In the genomic region with DNA sequence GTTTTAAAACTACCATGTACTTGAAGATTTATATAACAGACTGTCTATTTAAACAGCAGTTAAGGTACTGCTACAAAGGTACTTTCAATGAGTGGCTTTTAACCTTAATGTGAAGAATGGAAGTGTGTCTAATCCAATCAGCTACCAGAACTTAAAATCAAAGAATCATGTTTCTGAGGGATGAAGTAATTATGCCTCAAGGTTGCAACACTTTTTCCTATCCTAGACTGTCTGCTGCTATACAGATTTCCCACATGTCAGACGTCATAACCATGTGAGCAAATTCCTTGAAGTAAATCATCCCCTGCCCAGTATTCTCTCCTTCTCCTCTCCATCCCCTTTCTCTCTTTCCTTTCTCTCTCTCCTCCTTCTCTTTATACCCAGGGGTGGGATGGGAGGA, we compare ENCODE assay signal across 25 mouse cellular contexts.
DNase-seq lines count a peak whose midpoint lies in the region; ATAC-seq and TF ChIP-seq lines count a peak whose summit lies in the region.
"Had no signal": no experiment of that assay in that cellular context is flagged by ENCODE, and none has a peak within 500 bp of the region (broad histone marks: within the 10 kb centered on the region; RNA-seq: fewer than 3 reads in every experiment).

No protein-coding gene starts in this region.

- no peak overlapping the region for H3ac ChIP-seq in myocyte (ENCODE audit: control insufficient read depth, insufficient read length)

- TF ChIP-seq POLR2A in myocyte (IDR thresholded peaks at IDR 0.05; ENCODE audit: insufficient read length, low read depth) = no peak

- H3K4me3 ChIP-seq in myocyte = no peak overlapping the region

- no peaks in the 10 kb centered on the region for H3K79me2 ChIP-seq in myocyte (ENCODE audit: control insufficient read depth, insufficient read depth)

- H3K36me3 ChIP-seq in myocyte (ENCODE audit: control insufficient read depth, insufficient read depth) = no peaks in the 10 kb centered on the region
- H3K36me3 ChIP-seq: G1E had no signal

- no peak overlapping the region for H3K4me2 ChIP-seq in myocyte (ENCODE audit: low read depth)

- no peak for ATAC-seq in megakaryocyte-erythroid progenitor cell, adult 5-6 weeks (replicated peaks; ENCODE audit: low FRiP score, low TSS enrichment, poor library complexity, severe bottlenecking)
- ATAC-seq: activated CD4-positive, CD25-positive, alpha-beta regulatory T cell, adult 4 months; CD4-positive, CD25-positive, alpha-beta regulatory T cell, adult 4 months; Patski had no signal

- DNase-seq in 416B (ENCODE audit: low read depth) (peak; percentile 54), MN1 (ENCODE audit: low spot score) (peak; percentile 7), NIH3T3 (ENCODE audit: low read depth) (peak; percentile 23)
- no peak for DNase-seq in lung, postnatal 36 days
- DNase-seq in testis, postnatal 10 days (ENCODE audit: low spot score) = no peak
- no peak for DNase-seq in thymus, postnatal 4 days
- DNase-seq: adrenal gland, adult 2 months; adrenal gland, adult 8-10 months; adrenal gland, postnatal 10 days; adrenal gland, postnatal 14 days; adrenal gland, postnatal 25 days; adrenal gland, postnatal 36 days; B cell, adult 2 months; cerebellum, adult 11 months; cerebellum, adult 11-12 months; cerebellum, adult 18-20 months; cerebellum, adult 2 months; cerebellum, adult 8-10 months had no signal

- H3K27me3 ChIP-seq in myocyte (ENCODE audit: control insufficient read depth, insufficient read depth, insufficient read length) = no peaks in the 10 kb centered on the region
- H3K27me3 ChIP-seq: CH12.LX, Patski had no signal

TF ChIP-seq in myocyte, 11 proteins besides CTCF, POLR2A, EP300 and RAD21:
- TF ChIP-seq USF1 (IDR thresholded peaks at IDR 0.05; ENCODE audit: low read depth) (no peak), CEBPB (IDR thresholded peaks at IDR 0.05; ENCODE audit: insufficient read depth, poor library complexity, severe bottlenecking) (peak; percentile 66)
TF ChIP-seq in myocyte: peak in this region for 1.

Comparison
In these comparisons a context has a peak if more than half of its experiments do, and no peak if none do; other contexts are left out.
1. DNase-seq: peak in 416B (single experiment), MN1 (single experiment) and NIH3T3 (single experiment); none in lung, postnatal 36 days (single experiment), testis, postnatal 10 days (single experiment) and thymus, postnatal 4 days (single experiment).